Mouse (Mus musculus): ENCODE results near the gene Stn1. TPM values are rescaled to one million over a fixed set of nuclear protein-coding genes. Genes with fewer than 3 reads are reported as not detected.

The Stn1 gene
- polyA plus RNA-seq, 1 experiment from 2014 or later: 61.0 TPM

- H3K27me3 ChIP-seq (ENCODE audit: control insufficient read depth, insufficient read depth, low read length): no peaks in the 10 kb centered on the region
- ATAC-seq (replicated peaks; ENCODE audit: insufficient number of reproducible peaks, low FRiP score, low TSS enrichment, low read depth) (no peak), DNase-seq (ENCODE audit: low spot score) (no peak)
- H3K9me3 ChIP-seq (replicated peaks; ENCODE audit: control insufficient read depth, low read length): no peaks in the 10 kb centered on the region
- WGBS: 80% methylated on average over 10 of the region's 10 CpGs
- no peaks in the 10 kb centered on the region for H3K36me3 ChIP-seq (replicated peaks; ENCODE audit: control insufficient read depth, insufficient read depth, low read depth, low read length)
- H3K9ac ChIP-seq (replicated peaks; ENCODE audit: low read length): no peak overlapping the region
- no peak overlapping the region for H3K4me2 ChIP-seq (ENCODE audit: low read depth, low read length)
- H3K4me3 ChIP-seq (ENCODE audit: low read depth, low read length): no peak overlapping the region
- H3K27ac ChIP-seq (replicated peaks; ENCODE audit: low read depth, low read length): no peak overlapping the region
- no peaks in the 10 kb centered on the region for H3K4me1 ChIP-seq (ENCODE audit: control insufficient read depth, insufficient read depth, low read length)
Observed at GRCm38 (mm10) chr19:47451476-47452113, 85.7 kb downstream of the Stn1 start.

Other genes starting within 250 kb of the Stn1 start
- gene Sh3pxd2a, start 73.1 kb downstream of the Stn1 start, polyA plus RNA-seq (2014; fragmentation: Nextera tagmentation; extraction: Ambion mirVana): 7.4 and 9.1 TPM in 2 replicates
- gene Slk, start 42.2 kb upstream of the Stn1 start, polyA plus RNA-seq (2014; fragmentation: Nextera tagmentation; extraction: Ambion mirVana): 10.9 and 14.3 TPM in 2 replicates
- 2.5 TPM in 2 replicates for gene Col17a1, start 154.6 kb upstream of the Stn1 start, polyA plus RNA-seq (2014; fragmentation: Nextera tagmentation; extraction: Ambion mirVana)
- 341 and 384 TPM in 2 replicates for gene Sfr1, start 194.2 kb upstream of the Stn1 start, polyA plus RNA-seq (2014; fragmentation: Nextera tagmentation; extraction: Ambion mirVana)